Mouse (Mus musculus) limb, embryonic 13.5 days (tissue): ENCODE data around the gene Ror1. TPM values are rescaled to one million over a fixed set of nuclear protein-coding genes. Genes with fewer than 3 reads are reported as not detected.

Experiments
- ATAC-seq: fragments of 200-750 bp; cut with Nextera tagmentation; 2 replicates; pipeline ENCODE4 v1.8.0; 2017; ENCODE audit warnings: low read depth, moderate number of reproducible peaks, moderate TSS enrichment; ENCODE audit not compliant: low FRiP score
- H3K27ac ChIP-seq: fragments of 300-500 bp; sonication (generic); 2 replicates; pipeline ENCODE4 v1.5.1; 2015; ENCODE audit warnings: inconsistent platforms, mild to moderate bottlenecking, moderate library complexity
- H3K27me3 ChIP-seq: fragments of 300-500 bp; sonication (generic); 2 replicates; pipeline ENCODE4 v1.6.1; 2015; ENCODE audit warnings: mild to moderate bottlenecking, inconsistent platforms
- H3K36me3 ChIP-seq: fragments of 300-500 bp; sonication (generic); 2 replicates; pipeline ENCODE4 v1.6.1; 2015; ENCODE audit warnings: inconsistent platforms, mild to moderate bottlenecking, moderate library complexity
- H3K4me1 ChIP-seq: fragments of 300-500 bp; sonication (generic); 2 replicates; pipeline ENCODE4 v1.6.1; 2015; ENCODE audit warnings: inconsistent platforms
- H3K4me2 ChIP-seq: fragments of 300-500 bp; sonication (generic); replicated peaks from 2 replicates; pipeline ENCODE4 v1.6.1; 2015; ENCODE audit warnings: inconsistent platforms, mild to moderate bottlenecking, moderate library complexity
- H3K4me3 ChIP-seq: fragments of 300-500 bp; sonication (generic); 2 replicates; pipeline ENCODE4 v1.5.1; 2015; ENCODE audit warnings: moderate library complexity, mild to moderate bottlenecking, inconsistent platforms
- H3K9ac ChIP-seq: fragments of 300-500 bp; sonication (generic); 2 replicates; pipeline ENCODE4 v1.6.1; 2015; ENCODE audit warnings: mild to moderate bottlenecking, inconsistent platforms
- H3K9me3 ChIP-seq: fragments of 300-500 bp; sonication (generic); 2 replicates; pipeline ENCODE4 v1.6.1; 2016; ENCODE audit warnings: inconsistent platforms
- WGBS: fragments of 180-500 bp; shearing (Covaris S2); methylation state at CpG from one replicate; pipeline ENCODE4 v1.1.7; 2015; 5-methylcytosine and 5-hydroxymethylcytosine counted together
- polyA plus RNA-seq: library from polyadenylated mRNA; unstranded; fragments of >200 nt; fragmentation: Nextera tagmentation; extraction: Ambion mirVana; gene quantifications from 2 replicates; pipeline ENCODE4 v1.2.1, GENCODE M21; 2015

Gene Ror1
- polyA plus RNA-seq: 10.4 and 11.8 TPM in 2 replicates

- Histone ChIP-seq H3K27me3 (peaks cover 48% of the 10 kb centered on the region), H3K9ac (peak within 1 kb of the TSS; percentile 86), H3K4me2 (peak within 1 kb of the TSS; percentile 78), H3K36me3 (no peaks in the 10 kb centered on the region), H3K9me3 (no peaks in the 10 kb centered on the region), H3K27ac (peak within 1 kb of the TSS; percentile 85), H3K4me3 (peak within 1 kb of the TSS; percentile 84), H3K4me1 (peaks cover 18% of the 10 kb centered on the region)
- peak; percentile 90 for ATAC-seq
- under 1% methylated on average over 59 of the region's 76 CpGs for WGBS
Measured at GRCm38 (mm10) chr4:100095685-100096595, at the start of gene Ror1. Gene Ror1, plus strand, starts transcription at chr4:100095791.

- Histone ChIP-seq H3K36me3 (no peaks in the 10 kb centered on the region), H3K9ac (no peak overlapping the region), H3K4me2 (no peak overlapping the region), H3K4me3 (no peak overlapping the region), H3K27ac (no peak overlapping the region), H3K4me1 (peaks cover 40% of the 10 kb centered on the region), H3K9me3 (no peaks in the 10 kb centered on the region), H3K27me3 (no peaks in the 10 kb centered on the region)
- 18% methylated on average over 6 of the region's 6 CpGs for WGBS
- no peak for ATAC-seq
Measured at GRCm38 (mm10) chr4:100047066-100047465, 48.5 kb upstream of the Ror1 start.

- H3K4me3 ChIP-seq: no peak overlapping the region
- H3K9ac ChIP-seq: no peak overlapping the region
- ATAC-seq: peak; percentile 79
- peak overlapping the region; percentile 34 for H3K27ac ChIP-seq
- peaks cover 40% of the 10 kb centered on the region for H3K4me1 ChIP-seq
- H3K36me3 ChIP-seq: no peaks in the 10 kb centered on the region
- H3K9me3 ChIP-seq: no peaks in the 10 kb centered on the region
- no peak overlapping the region for H3K4me2 ChIP-seq
- no peaks in the 10 kb centered on the region for H3K27me3 ChIP-seq
- 48% methylated on average over 7 of the region's 7 CpGs for WGBS
Measured at GRCm38 (mm10) chr4:100048351-100048950, 47.1 kb upstream of the Ror1 start.

GRCm38 (mm10) chr4:100051767-100052166, 43.8 kb upstream of the Ror1 start:
- Histone ChIP-seq H3K9me3 (no peaks in the 10 kb centered on the region), H3K27me3 (no peaks in the 10 kb centered on the region), H3K27ac (no peak overlapping the region), H3K9ac (no peak overlapping the region), H3K4me1 (peaks cover 46% of the 10 kb centered on the region), H3K4me3 (no peak overlapping the region), H3K36me3 (no peaks in the 10 kb centered on the region), H3K4me2 (no peak overlapping the region)
- ATAC-seq: no peak

GRCm38 (mm10) chr4:100052258-100052657, 43.3 kb upstream of the Ror1 start:
- Histone ChIP-seq H3K27me3 (no peaks in the 10 kb centered on the region), H3K9me3 (no peaks in the 10 kb centered on the region), H3K4me2 (no peak overlapping the region), H3K9ac (no peak overlapping the region), H3K4me1 (peaks cover 41% of the 10 kb centered on the region), H3K27ac (no peak overlapping the region), H3K4me3 (no peak overlapping the region), H3K36me3 (no peaks in the 10 kb centered on the region)
- ATAC-seq: no peak
- 82% methylated on average over 3 of the region's 3 CpGs for WGBS

- 36% methylated on average over 9 of the region's 9 CpGs for WGBS
Measured at GRCm38 (mm10) chr4:100056046-100056445, 39.5 kb upstream of the Ror1 start.

GRCm38 (mm10) chr4:100056446-100056845, 39.1 kb upstream of the Ror1 start:
- Histone ChIP-seq H3K27me3 (no peaks in the 10 kb centered on the region), H3K27ac (no peak overlapping the region), H3K4me1 (peaks cover 41% of the 10 kb centered on the region), H3K4me3 (no peak overlapping the region), H3K36me3 (no peaks in the 10 kb centered on the region), H3K4me2 (no peak overlapping the region), H3K9ac (no peak overlapping the region), H3K9me3 (no peaks in the 10 kb centered on the region)
- no peak for ATAC-seq
- WGBS: 48% methylated on average over 4 of the region's 4 CpGs

More at GRCm38 (mm10) chr4:100056046-100056445, 39.5 kb upstream of the Ror1 start:
- H3K4me1 ChIP-seq: peaks cover 37% of the 10 kb centered on the region
- no peaks in the 10 kb centered on the region for H3K27me3 ChIP-seq
- 0 out of 2 replicates have a peak, but pooled peaks have one; percentile 37 for ATAC-seq
- no peaks in the 10 kb centered on the region for H3K36me3 ChIP-seq
- H3K27ac ChIP-seq: peak overlapping the region; percentile 10; the same call in 1 of the 2 replicates
- no peak overlapping the region for H3K4me2 ChIP-seq
- no peak overlapping the region for H3K4me3 ChIP-seq
- H3K9ac ChIP-seq: no peak overlapping the region
- no peaks in the 10 kb centered on the region for H3K9me3 ChIP-seq

GRCm38 (mm10) chr4:100057381-100057780, 38.2 kb upstream of the Ror1 start:
- Histone ChIP-seq H3K27ac (no peak overlapping the region), H3K9me3 (no peaks in the 10 kb centered on the region), H3K27me3 (no peaks in the 10 kb centered on the region), H3K9ac (no peak overlapping the region), H3K36me3 (no peaks in the 10 kb centered on the region), H3K4me2 (no peak overlapping the region), H3K4me1 (peaks cover 46% of the 10 kb centered on the region), H3K4me3 (no peak overlapping the region)
- no peak for ATAC-seq
- 80% methylated on average over 13 of the region's 13 CpGs for WGBS

- WGBS: 95% methylated on average over 5 of the region's 5 CpGs
- H3K4me3 ChIP-seq: no peak overlapping the region
- H3K9ac ChIP-seq: no peak overlapping the region
- no peaks in the 10 kb centered on the region for H3K36me3 ChIP-seq
- H3K4me2 ChIP-seq: no peak overlapping the region
- no peaks in the 10 kb centered on the region for H3K27me3 ChIP-seq
- peaks cover 46% of the 10 kb centered on the region for H3K4me1 ChIP-seq
- no peak overlapping the region for H3K27ac ChIP-seq
- no peaks in the 10 kb centered on the region for H3K9me3 ChIP-seq
- no peak for ATAC-seq
Measured at GRCm38 (mm10) chr4:100058631-100059030, 37.0 kb upstream of the Ror1 start.

GRCm38 (mm10) chr4:100059811-100060210, 35.8 kb upstream of the Ror1 start:
- 11% methylated on average over 3 of the region's 3 CpGs for WGBS

GRCm38 (mm10) chr4:100061396-100062066, 34.1 kb upstream of the Ror1 start:
- peaks cover 6% of the 10 kb centered on the region; the same call in 1 of the 2 replicates for H3K27me3 ChIP-seq
- no peaks in the 10 kb centered on the region for H3K36me3 ChIP-seq
- H3K4me1 ChIP-seq: peaks cover 37% of the 10 kb centered on the region
- no peaks in the 10 kb centered on the region for H3K9me3 ChIP-seq
- ATAC-seq: peak; percentile 48; the same call in 1 of the 2 replicates
- H3K9ac ChIP-seq: no peak overlapping the region
- 28% methylated on average over 19 of the region's 19 CpGs for WGBS
- H3K4me2 ChIP-seq: peak overlapping the region; percentile 42
- H3K4me3 ChIP-seq: no peak overlapping the region
- peak overlapping the region; percentile 56; the same call in 1 of the 2 replicates for H3K27ac ChIP-seq

More at GRCm38 (mm10) chr4:100059811-100060210, 35.8 kb upstream of the Ror1 start:
- H3K36me3 ChIP-seq: no peaks in the 10 kb centered on the region
- ATAC-seq: peak; percentile 51; the same call in 1 of the 2 replicates
- H3K4me1 ChIP-seq: peaks cover 46% of the 10 kb centered on the region
- H3K4me3 ChIP-seq: no peak overlapping the region
- no peaks in the 10 kb centered on the region for H3K27me3 ChIP-seq
- H3K27ac ChIP-seq: peak overlapping the region; percentile 33; the same call in 1 of the 2 replicates
- no peaks in the 10 kb centered on the region for H3K9me3 ChIP-seq
- no peak overlapping the region for H3K9ac ChIP-seq
- no peak overlapping the region; the same call in 1 of the 2 replicates for H3K4me2 ChIP-seq

GRCm38 (mm10) chr4:100065686-100066085, 29.9 kb upstream of the Ror1 start:
- Histone ChIP-seq H3K27ac (no peak overlapping the region), H3K9me3 (no peaks in the 10 kb centered on the region), H3K36me3 (no peaks in the 10 kb centered on the region), H3K4me3 (no peak overlapping the region), H3K9ac (no peak overlapping the region), H3K4me1 (peaks cover 30% of the 10 kb centered on the region), H3K4me2 (no peak overlapping the region), H3K27me3 (peaks cover 8% of the 10 kb centered on the region; the same call in 1 of the 2 replicates)
- no peak for ATAC-seq
- 82% methylated on average over 2 of the region's 2 CpGs for WGBS
